Mouse (Mus musculus): Measurements from ENCODE around the gene Plbd1.

DNA sequence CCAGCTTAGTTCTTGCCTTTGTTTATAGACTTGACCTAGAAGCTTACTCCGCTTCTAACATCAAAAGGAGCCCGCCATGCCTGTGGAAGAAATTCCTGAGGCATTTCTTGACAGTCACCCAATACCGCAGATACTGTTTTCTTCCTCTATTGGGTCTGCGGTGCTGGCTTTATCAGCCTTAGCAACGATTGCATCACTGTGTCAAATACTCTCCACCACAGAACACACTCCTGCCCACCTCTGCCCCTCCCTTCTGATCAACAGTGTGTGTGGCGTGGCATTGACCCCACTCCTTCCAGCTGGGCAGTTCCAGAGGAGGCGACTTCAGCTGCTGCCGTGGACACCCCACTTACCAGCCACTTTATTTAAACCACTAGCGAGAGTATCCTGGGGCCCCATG is 16.0 kb downstream of the Plbd1 start:
- TF ChIP-seq MYC (IDR thresholded peaks at IDR 0.05; ENCODE audit: low read depth, low read length): no peak
- TF ChIP-seq E2F4 (IDR thresholded peaks at IDR 0.05; ENCODE audit: insufficient replicate concordance, low read depth, low read length): no peak
- TF ChIP-seq JUND (conservative IDR thresholded peaks at IDR 0.05; ENCODE audit: low read depth, low read length): no peak
- no peak for TF ChIP-seq CTCF (conservative IDR thresholded peaks at IDR 0.05 in 1 of 2, IDR thresholded peaks at IDR 0.05 in 1 of 2; ENCODE audit: low read depth in 2 of 2, low read length in 2 of 2)
- no peak for TF ChIP-seq ELF1 (IDR thresholded peaks at IDR 0.05; ENCODE audit: low read depth, low read length)
- no peak for TF ChIP-seq USF1 (IDR thresholded peaks at IDR 0.05; ENCODE audit: low read depth, low read length)
- no peak for TF ChIP-seq EP300 (IDR thresholded peaks at IDR 0.05; ENCODE audit: low read length)
- TF ChIP-seq CHD2 (IDR thresholded peaks at IDR 0.05; ENCODE audit: low read length): no peak
- TF ChIP-seq POLR2A (IDR thresholded peaks at IDR 0.05; ENCODE audit: low read depth, low read length): no peak
- TF ChIP-seq SIN3A (IDR thresholded peaks at IDR 0.05; ENCODE audit: low read length): no peak
- no peak for TF ChIP-seq HCFC1 (IDR thresholded peaks at IDR 0.05; ENCODE audit: low read depth, low read length)
- no peak for TF ChIP-seq PAX5 (IDR thresholded peaks at IDR 0.05; ENCODE audit: low read length)
- no peak for TF ChIP-seq ZKSCAN1 (IDR thresholded peaks at IDR 0.05; ENCODE audit: borderline replicate concordance, low read depth, low read length)

Data from CH12.LX (cell line).